Mouse (Mus musculus): ENCODE measurements at regions not wholly inside any gene's neighbourhood (a gene's known extent, or its start where the extent isn't known, plus 50 kb on each side); places are given as distances from the start of the nearest gene placed in this dataset.

DNA sequence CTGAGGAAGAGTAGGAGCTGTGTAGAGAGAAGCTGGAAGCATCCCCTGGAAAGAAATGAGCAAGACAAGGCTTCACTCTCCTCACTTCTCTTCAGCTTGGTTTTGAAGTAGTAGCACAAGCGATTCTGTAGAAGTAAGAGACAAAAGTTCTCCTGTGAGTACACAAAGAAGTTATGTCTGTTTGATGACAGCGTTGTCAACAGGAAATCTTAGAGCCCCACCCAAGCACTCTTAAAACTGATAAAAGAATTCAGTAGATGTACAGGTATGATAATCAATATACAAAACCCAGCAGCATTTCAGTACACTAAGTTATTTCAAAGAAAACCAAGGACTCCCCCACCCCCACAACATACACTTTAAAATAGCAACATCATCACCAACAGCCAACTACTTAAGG is 194.9 kb downstream of the Etnk1 start:
- no peak for ATAC-seq (ENCODE audit: low FRiP score)
- H3K4me2 ChIP-seq (replicated peaks): no peak overlapping the region
- 92% methylated on average over 2 of the region's 2 CpGs for WGBS
- no peak for DNase-seq (ENCODE audit: low spot score)
- no peak overlapping the region for H3K9ac ChIP-seq
- no peaks in the 10 kb centered on the region for H3K9me3 ChIP-seq (ENCODE audit: control insufficient read depth, low read length)
- H3K4me1 ChIP-seq (replicated peaks; ENCODE audit: control insufficient read depth, insufficient read depth, low read length): no peaks in the 10 kb centered on the region
- no peaks in the 10 kb centered on the region for H3K36me3 ChIP-seq (replicated peaks; ENCODE audit: control insufficient read depth, insufficient read depth)
- H3K27me3 ChIP-seq (ENCODE audit: control insufficient read depth, insufficient read depth, low read length): no peaks in the 10 kb centered on the region
- H3K27ac ChIP-seq: no peak overlapping the region
- no peak overlapping the region for H3K4me3 ChIP-seq (replicated peaks; ENCODE audit: low read length)

DNA sequence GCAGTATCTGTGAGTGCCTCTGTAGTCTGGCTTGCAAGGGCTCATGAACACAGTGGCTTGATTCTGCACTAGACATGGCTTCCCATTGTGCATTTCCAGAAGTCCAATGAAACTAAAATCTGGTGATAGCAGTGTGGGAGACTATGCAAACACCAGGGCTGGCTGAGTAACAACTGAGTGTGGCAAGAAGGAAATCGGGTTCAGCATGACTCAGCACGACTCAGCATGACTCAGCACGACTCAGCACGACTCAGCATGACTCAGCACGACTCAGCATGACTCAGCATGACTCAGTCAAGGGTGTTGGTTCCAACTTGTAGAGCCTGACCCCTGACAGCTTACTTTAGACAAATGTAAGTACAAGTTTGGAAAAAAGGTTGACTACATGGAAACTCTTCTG is 198.8 kb downstream of the Etnk1 start:
- Histone ChIP-seq H3K27ac (no peak overlapping the region), H3K36me3 (replicated peaks; ENCODE audit: control insufficient read depth, insufficient read depth) (no peaks in the 10 kb centered on the region), H3K4me2 (replicated peaks) (no peak overlapping the region), H3K9me3 (ENCODE audit: control insufficient read depth, low read length) (no peaks in the 10 kb centered on the region), H3K4me3 (replicated peaks; ENCODE audit: low read length) (no peak overlapping the region), H3K9ac (no peak overlapping the region), H3K4me1 (replicated peaks; ENCODE audit: control insufficient read depth, insufficient read depth, low read length) (no peaks in the 10 kb centered on the region), H3K27me3 (ENCODE audit: control insufficient read depth, insufficient read depth, low read length) (no peaks in the 10 kb centered on the region)
- ATAC-seq (ENCODE audit: low FRiP score) (no peak), DNase-seq (ENCODE audit: low spot score) (no peak)
- 91% methylated on average over 5 of the region's 5 CpGs for WGBS

DNA sequence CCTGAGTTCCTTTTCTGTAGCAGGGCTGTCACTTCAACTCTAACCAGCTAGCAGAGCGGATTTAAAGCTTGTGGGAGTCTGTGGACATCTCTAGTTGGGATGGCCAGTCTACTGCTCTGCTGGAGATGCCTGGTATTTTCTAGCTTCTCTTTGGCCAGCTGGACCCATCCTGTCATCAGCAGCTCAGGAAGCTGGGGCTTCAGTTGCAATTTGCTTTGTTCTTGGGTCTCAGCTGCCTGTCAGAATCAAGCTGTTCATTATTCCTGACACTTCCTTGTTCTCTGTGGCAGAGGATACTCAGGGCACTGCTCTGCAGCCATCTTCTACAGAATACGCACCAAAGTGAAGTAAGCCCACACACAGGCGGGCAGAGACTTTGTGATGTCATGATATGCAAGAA is 200.8 kb downstream of the Etnk1 start:
- Histone ChIP-seq H3K9ac (no peak overlapping the region), H3K4me1 (replicated peaks; ENCODE audit: control insufficient read depth, insufficient read depth, low read length) (no peaks in the 10 kb centered on the region), H3K27ac (no peak overlapping the region), H3K36me3 (replicated peaks; ENCODE audit: control insufficient read depth, insufficient read depth) (no peaks in the 10 kb centered on the region), H3K27me3 (ENCODE audit: control insufficient read depth, insufficient read depth, low read length) (no peaks in the 10 kb centered on the region), H3K4me2 (replicated peaks) (no peak overlapping the region), H3K4me3 (replicated peaks; ENCODE audit: low read length) (no peak overlapping the region), H3K9me3 (ENCODE audit: control insufficient read depth, low read length) (no peaks in the 10 kb centered on the region)
- DNase-seq (ENCODE audit: low spot score): no peak
- WGBS: 33% methylated on average over 3 of the region's 3 CpGs
- ATAC-seq (ENCODE audit: low FRiP score): no peak

DNA sequence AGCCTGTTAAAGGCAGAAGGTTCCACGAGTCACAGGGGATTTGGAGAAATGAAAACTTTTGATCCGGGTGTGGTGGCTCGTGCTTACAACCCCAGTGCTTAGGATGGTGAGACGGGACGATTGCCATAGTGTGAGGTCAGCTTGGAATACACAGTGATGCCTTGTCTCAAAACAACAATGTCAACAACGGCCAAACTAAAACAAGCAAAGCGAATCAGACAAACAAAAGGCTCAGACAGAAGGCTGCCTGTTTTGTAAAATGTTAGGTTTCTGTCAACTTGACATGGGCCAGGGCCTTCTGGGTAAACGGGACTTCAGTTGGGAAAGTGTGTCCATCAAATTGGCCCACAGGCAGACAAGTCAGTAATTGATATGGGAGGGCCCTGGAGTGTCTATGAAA is 201.6 kb downstream of the Etnk1 start:
- Histone ChIP-seq H3K27ac (no peak overlapping the region), H3K9ac (no peak overlapping the region), H3K9me3 (ENCODE audit: control insufficient read depth, low read length) (no peaks in the 10 kb centered on the region), H3K4me2 (replicated peaks) (no peak overlapping the region), H3K36me3 (replicated peaks; ENCODE audit: control insufficient read depth, insufficient read depth) (no peaks in the 10 kb centered on the region), H3K4me1 (replicated peaks; ENCODE audit: control insufficient read depth, insufficient read depth, low read length) (no peaks in the 10 kb centered on the region), H3K27me3 (ENCODE audit: control insufficient read depth, insufficient read depth, low read length) (no peaks in the 10 kb centered on the region), H3K4me3 (replicated peaks; ENCODE audit: low read length) (no peak overlapping the region)
- DNase-seq (ENCODE audit: low spot score) (no peak), ATAC-seq (ENCODE audit: low FRiP score) (no peak)
- 74% methylated on average over 8 of the region's 8 CpGs for WGBS

DNA sequence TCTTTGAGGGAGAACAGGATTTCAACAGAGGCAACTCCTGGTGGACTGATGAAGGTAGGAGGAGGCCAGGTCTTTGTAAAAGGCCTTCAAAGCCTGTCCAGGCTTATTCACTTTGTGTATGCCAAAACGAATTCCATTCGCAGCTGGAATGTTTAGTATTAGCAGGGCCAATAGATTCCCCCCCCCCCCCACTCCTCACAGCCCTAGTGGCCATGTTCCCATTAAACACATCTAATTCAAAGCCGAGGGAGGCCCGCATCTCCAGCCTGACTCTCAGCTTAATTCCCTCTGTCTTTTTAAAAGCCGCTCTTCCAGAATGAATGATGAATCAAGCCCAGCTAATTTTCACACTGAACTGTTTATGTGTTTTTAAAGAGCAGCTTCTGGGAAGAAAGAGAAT is 205.5 kb downstream of the Etnk1 start:
- Histone ChIP-seq H3K9me3 (ENCODE audit: control insufficient read depth, low read length) (no peaks in the 10 kb centered on the region), H3K27me3 (ENCODE audit: control insufficient read depth, insufficient read depth, low read length) (no peaks in the 10 kb centered on the region), H3K4me1 (replicated peaks; ENCODE audit: control insufficient read depth, insufficient read depth, low read length) (no peaks in the 10 kb centered on the region), H3K9ac (no peak overlapping the region), H3K27ac (no peak overlapping the region; the same call in 1 of the 2 replicates), H3K36me3 (replicated peaks; ENCODE audit: control insufficient read depth, insufficient read depth) (no peaks in the 10 kb centered on the region), H3K4me2 (replicated peaks) (no peak overlapping the region), H3K4me3 (replicated peaks; ENCODE audit: low read length) (no peak overlapping the region)
- WGBS: 27% methylated on average over 5 of the region's 5 CpGs
- no peak for ATAC-seq (ENCODE audit: low FRiP score)
- DNase-seq (ENCODE audit: low spot score): peak; percentile 39

DNA sequence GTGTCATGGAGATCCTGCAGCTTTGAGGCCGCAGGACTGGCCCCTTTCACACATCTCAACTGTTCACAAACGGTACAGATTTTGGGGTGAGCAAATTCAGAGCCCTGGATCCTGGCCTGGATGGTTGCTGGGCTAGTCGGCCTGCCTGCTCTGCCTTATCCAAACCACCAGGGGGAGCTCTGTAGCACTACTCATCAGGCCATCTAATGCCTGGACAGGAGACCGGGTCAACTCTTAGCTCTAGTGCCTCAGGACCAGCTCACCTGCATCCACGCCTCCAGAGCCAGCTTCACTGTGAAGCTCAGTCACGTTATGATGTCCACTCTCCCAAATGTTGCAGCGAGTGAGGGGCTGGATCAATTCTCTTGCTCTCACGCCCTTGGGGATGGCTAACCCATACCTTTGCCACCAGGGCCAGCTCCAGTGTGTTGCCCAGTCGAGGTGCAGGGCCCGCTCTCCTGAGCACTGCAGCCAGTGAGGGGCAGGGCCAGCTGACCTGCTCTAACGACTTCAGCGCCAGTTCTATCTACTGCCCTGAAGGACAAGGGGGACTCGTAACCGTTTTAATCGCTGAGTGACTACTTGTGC is 206.8 kb downstream of the Etnk1 start:
- H3K4me2 ChIP-seq (replicated peaks): no peak overlapping the region
- DNase-seq (ENCODE audit: low spot score) (peak; percentile 73), ATAC-seq (ENCODE audit: low FRiP score) (no peak)
- H3K27ac ChIP-seq: no peak overlapping the region
- 59% methylated on average over 15 of the region's 15 CpGs for WGBS
- H3K27me3 ChIP-seq (ENCODE audit: control insufficient read depth, insufficient read depth, low read length): no peaks in the 10 kb centered on the region
- no peak overlapping the region for H3K4me3 ChIP-seq (replicated peaks; ENCODE audit: low read length)
- no peak overlapping the region for H3K9ac ChIP-seq
- H3K36me3 ChIP-seq (replicated peaks; ENCODE audit: control insufficient read depth, insufficient read depth): no peaks in the 10 kb centered on the region
- H3K4me1 ChIP-seq (replicated peaks; ENCODE audit: control insufficient read depth, insufficient read depth, low read length): no peaks in the 10 kb centered on the region
- no peaks in the 10 kb centered on the region for H3K9me3 ChIP-seq (ENCODE audit: control insufficient read depth, low read length)

DNA sequence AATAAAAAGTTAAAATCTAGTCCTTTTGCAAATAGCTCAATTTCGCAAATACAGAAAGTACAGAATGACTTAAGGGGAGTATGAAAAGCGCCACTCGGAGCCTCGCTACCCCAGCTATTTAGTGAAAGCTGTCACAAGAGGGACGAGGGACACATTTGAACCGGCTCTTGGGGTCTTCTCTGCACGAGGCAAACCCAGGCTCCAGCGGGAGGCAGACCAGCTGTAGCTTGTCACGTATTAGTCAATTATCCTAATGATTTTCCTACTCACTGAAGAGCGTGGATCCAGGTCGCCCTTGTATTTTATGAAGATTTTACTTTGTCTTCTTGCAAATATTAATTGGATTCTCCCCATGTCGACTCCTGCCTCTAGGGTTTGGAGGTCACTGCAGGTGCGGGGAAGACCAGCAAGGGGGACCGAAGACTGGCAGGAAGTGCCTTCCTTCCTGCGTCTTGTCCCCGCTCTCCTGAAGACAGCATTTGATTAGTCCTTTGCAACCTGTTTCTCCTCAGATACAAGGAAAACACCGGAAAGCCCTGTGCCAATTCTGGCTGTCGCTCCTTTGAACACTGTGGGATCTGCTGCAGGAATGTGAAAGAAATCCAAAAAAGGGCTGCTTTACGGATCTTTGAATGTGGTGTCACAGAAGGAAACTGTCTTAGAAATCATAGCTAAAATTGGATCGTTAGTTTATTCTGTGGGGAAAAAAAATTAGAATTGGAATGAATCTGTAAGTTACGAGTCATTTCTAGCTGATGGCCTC is 209.1 kb downstream of the Etnk1 start:
- ATAC-seq (ENCODE audit: low FRiP score): no peak

DNA sequence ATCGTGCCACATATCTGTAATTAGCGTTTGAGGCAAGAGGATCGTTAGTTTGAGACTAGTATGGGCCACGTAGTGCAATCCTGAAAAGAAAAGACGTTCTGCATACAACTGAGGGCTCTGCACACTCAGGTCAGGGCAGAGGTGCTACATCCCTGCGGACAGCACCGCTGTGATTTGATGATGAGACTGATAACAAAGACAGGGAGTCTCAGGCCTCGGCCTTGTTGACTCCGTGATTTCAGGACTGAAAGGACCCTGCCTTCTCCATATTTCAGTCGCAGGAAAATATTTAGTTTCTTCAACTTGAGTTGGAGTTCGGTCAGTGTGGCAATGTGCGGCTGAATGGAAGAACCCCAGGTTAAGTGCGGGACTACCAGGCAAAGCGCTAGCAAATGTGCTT is 210.1 kb downstream of the Etnk1 start:
- no peak for DNase-seq (ENCODE audit: low spot score)
- WGBS: 92% methylated on average over 14 of the region's 14 CpGs
- no peaks in the 10 kb centered on the region for H3K9me3 ChIP-seq (ENCODE audit: control insufficient read depth, low read length)
- no peaks in the 10 kb centered on the region for H3K4me1 ChIP-seq (replicated peaks; ENCODE audit: control insufficient read depth, insufficient read depth, low read length)
- no peak for ATAC-seq (ENCODE audit: low FRiP score)
- H3K27me3 ChIP-seq (ENCODE audit: control insufficient read depth, insufficient read depth, low read length): no peaks in the 10 kb centered on the region
- no peak overlapping the region for H3K4me2 ChIP-seq (replicated peaks)
- H3K36me3 ChIP-seq (replicated peaks; ENCODE audit: control insufficient read depth, insufficient read depth): no peaks in the 10 kb centered on the region
- no peak overlapping the region for H3K9ac ChIP-seq
- no peak overlapping the region for H3K27ac ChIP-seq
- H3K4me3 ChIP-seq (replicated peaks; ENCODE audit: low read length): no peak overlapping the region

More for the DNA sequence above, 209.1 kb downstream of the Etnk1 start:
- 73% methylated on average over 21 of the region's 21 CpGs for WGBS
- Histone ChIP-seq H3K9me3 (ENCODE audit: control insufficient read depth, low read length) (no peaks in the 10 kb centered on the region), H3K36me3 (replicated peaks; ENCODE audit: control insufficient read depth, insufficient read depth) (no peaks in the 10 kb centered on the region), H3K4me2 (replicated peaks) (no peak overlapping the region), H3K9ac (no peak overlapping the region), H3K4me3 (replicated peaks; ENCODE audit: low read length) (no peak overlapping the region), H3K27me3 (ENCODE audit: control insufficient read depth, insufficient read depth, low read length) (no peaks in the 10 kb centered on the region), H3K4me1 (replicated peaks; ENCODE audit: control insufficient read depth, insufficient read depth, low read length) (no peaks in the 10 kb centered on the region), H3K27ac (no peak overlapping the region)
- DNase-seq (ENCODE audit: low spot score): no peak

DNA sequence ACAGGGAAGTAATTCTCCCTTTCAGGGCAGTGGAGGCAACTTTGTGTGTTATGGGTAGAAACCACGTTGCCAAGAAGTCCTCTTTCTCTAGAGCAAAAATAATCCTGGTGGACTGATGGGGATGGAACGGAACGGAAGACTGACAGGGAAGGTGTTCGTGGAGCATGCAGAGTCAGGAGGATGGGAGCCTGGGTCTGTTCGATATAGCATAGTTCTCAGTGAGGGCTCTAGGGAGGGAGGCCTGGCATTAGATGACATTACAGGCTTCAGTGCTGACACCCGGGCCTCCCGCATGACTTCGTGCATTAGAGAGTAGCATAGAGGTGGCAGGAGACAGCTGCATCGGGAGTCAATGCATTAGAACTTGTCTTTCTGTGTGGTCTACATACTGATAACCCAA is 211.1 kb downstream of the Etnk1 start:
- H3K9ac ChIP-seq: no peak overlapping the region
- H3K4me2 ChIP-seq (replicated peaks): no peak overlapping the region
- H3K27me3 ChIP-seq (ENCODE audit: control insufficient read depth, insufficient read depth, low read length): no peaks in the 10 kb centered on the region
- 92% methylated on average over 9 of the region's 9 CpGs for WGBS
- H3K36me3 ChIP-seq (replicated peaks; ENCODE audit: control insufficient read depth, insufficient read depth): no peaks in the 10 kb centered on the region
- H3K9me3 ChIP-seq (ENCODE audit: control insufficient read depth, low read length): no peaks in the 10 kb centered on the region
- ATAC-seq (ENCODE audit: low FRiP score): no peak
- DNase-seq (ENCODE audit: low spot score): no peak
- H3K27ac ChIP-seq: no peak overlapping the region
- H3K4me1 ChIP-seq (replicated peaks; ENCODE audit: control insufficient read depth, insufficient read depth, low read length): no peaks in the 10 kb centered on the region
- H3K4me3 ChIP-seq (replicated peaks; ENCODE audit: low read length): no peak overlapping the region
